Mouse (Mus musculus): ENCODE results near the gene Fam228a. TPM values are rescaled to one million over a fixed set of nuclear protein-coding genes. Genes with fewer than 3 reads are reported as not detected.
"Not testable (repeated sequence)": the region's sequence is repeated elsewhere in the genome, so short reads cannot be mapped to it uniquely, and the experiment has no call there.

The Fam228a gene
- polyA plus RNA-seq, 1 experiment from 2014 or later: 1.1 TPM

- H3K36me3 ChIP-seq (replicated peaks; ENCODE audit: control insufficient read depth, insufficient read depth): peaks cover 46% of the 10 kb centered on the region
- no peak overlapping the region for H3K9ac ChIP-seq
- no peaks in the 10 kb centered on the region for H3K27me3 ChIP-seq (ENCODE audit: control insufficient read depth, insufficient read depth, low read length)
- H3K4me2 ChIP-seq (replicated peaks): no peak overlapping the region
- no peak overlapping the region for H3K27ac ChIP-seq
- H3K9me3 ChIP-seq (ENCODE audit: control insufficient read depth, low read length): no peaks in the 10 kb centered on the region
- ATAC-seq (ENCODE audit: low FRiP score) (no peak), DNase-seq (ENCODE audit: low spot score) (no peak)
- H3K4me1 ChIP-seq (replicated peaks; ENCODE audit: control insufficient read depth, insufficient read depth, low read length): no peaks in the 10 kb centered on the region
- H3K4me3 ChIP-seq (replicated peaks; ENCODE audit: low read length): no peak overlapping the region
- 90% methylated on average over 14 of the region's 14 CpGs for WGBS
Measured at GRCm38 (mm10) chr12:4707488-4708017, 30.7 kb downstream of the Fam228a start.

- ATAC-seq (ENCODE audit: low FRiP score): no peak
- H3K4me2 ChIP-seq (replicated peaks): no peak overlapping the region
Measured at GRCm38 (mm10) chr12:4706901-4707300, 31.3 kb downstream of the Fam228a start.

GRCm38 (mm10) chr12:4706175-4706574 is 32.1 kb downstream of the Fam228a start:
- no peak for DNase-seq (ENCODE audit: low spot score)
- WGBS: 94% methylated on average over 5 of the region's 5 CpGs
- Histone ChIP-seq H3K9ac (no peak overlapping the region), H3K4me3 (replicated peaks; ENCODE audit: low read length) (no peak overlapping the region), H3K27me3 (ENCODE audit: control insufficient read depth, insufficient read depth, low read length) (no peaks in the 10 kb centered on the region), H3K9me3 (ENCODE audit: control insufficient read depth, low read length) (no peaks in the 10 kb centered on the region), H3K27ac (no peak overlapping the region), H3K4me1 (replicated peaks; ENCODE audit: control insufficient read depth, insufficient read depth, low read length) (no peaks in the 10 kb centered on the region), H3K36me3 (replicated peaks; ENCODE audit: control insufficient read depth, insufficient read depth) (peaks cover 41% of the 10 kb centered on the region), H3K4me2 (replicated peaks) (no peak overlapping the region)
- ATAC-seq (ENCODE audit: low FRiP score): no peak

More at GRCm38 (mm10) chr12:4706901-4707300, 31.3 kb downstream of the Fam228a start:
- no peaks in the 10 kb centered on the region for H3K4me1 ChIP-seq (replicated peaks; ENCODE audit: control insufficient read depth, insufficient read depth, low read length)
- H3K9me3 ChIP-seq (ENCODE audit: control insufficient read depth, low read length): no peaks in the 10 kb centered on the region
- no peak overlapping the region for H3K27ac ChIP-seq
- H3K36me3 ChIP-seq (replicated peaks; ENCODE audit: control insufficient read depth, insufficient read depth): peaks cover 42% of the 10 kb centered on the region
- DNase-seq (ENCODE audit: low spot score): no peak
- H3K4me3 ChIP-seq (replicated peaks; ENCODE audit: low read length): no peak overlapping the region
- no peaks in the 10 kb centered on the region for H3K27me3 ChIP-seq (ENCODE audit: control insufficient read depth, insufficient read depth, low read length)
- no peak overlapping the region for H3K9ac ChIP-seq
- WGBS: 93% methylated on average over 10 of the region's 10 CpGs

GRCm38 (mm10) chr12:4705626-4706025 is 32.6 kb downstream of the Fam228a start:
- H3K9ac ChIP-seq; H3K9me3 ChIP-seq (ENCODE audit: control insufficient read depth, low read length); DNase-seq (ENCODE audit: low spot score); H3K27me3 ChIP-seq (ENCODE audit: control insufficient read depth, insufficient read depth, low read length); H3K4me2 ChIP-seq (replicated peaks); H3K4me1 ChIP-seq (replicated peaks; ENCODE audit: control insufficient read depth, insufficient read depth, low read length); H3K27ac ChIP-seq; ATAC-seq (ENCODE audit: low FRiP score); H3K4me3 ChIP-seq (replicated peaks; ENCODE audit: low read length): not testable (repeated sequence)
- H3K36me3 ChIP-seq (replicated peaks; ENCODE audit: control insufficient read depth, insufficient read depth): peaks cover 47% of the 10 kb centered on the region
- WGBS: 81% methylated on average over 6 of the region's 6 CpGs

- no peak for ATAC-seq (ENCODE audit: low FRiP score)
- peaks cover 11% of the 10 kb centered on the region; the same call in 1 of the 2 replicates for H3K36me3 ChIP-seq (replicated peaks; ENCODE audit: control insufficient read depth, insufficient read depth)
- no peak for DNase-seq (ENCODE audit: low spot score)
- H3K4me1 ChIP-seq (replicated peaks; ENCODE audit: control insufficient read depth, insufficient read depth, low read length): no peaks in the 10 kb centered on the region
- no peaks in the 10 kb centered on the region for H3K27me3 ChIP-seq (ENCODE audit: control insufficient read depth, insufficient read depth, low read length)
- no peak overlapping the region for H3K9ac ChIP-seq
- H3K9me3 ChIP-seq (ENCODE audit: control insufficient read depth, low read length): no peaks in the 10 kb centered on the region
- WGBS: 95% methylated on average over 1 of the region's 1 CpGs
- no peak overlapping the region for H3K27ac ChIP-seq
- H3K4me3 ChIP-seq (replicated peaks; ENCODE audit: low read length): no peak overlapping the region
- no peak overlapping the region for H3K4me2 ChIP-seq (replicated peaks)
Measured at GRCm38 (mm10) chr12:4694534-4694933, 43.7 kb downstream of the Fam228a start.

GRCm38 (mm10) chr12:4691193-4691592 is 47.0 kb downstream of the Fam228a start:
- H3K27ac ChIP-seq: no peak overlapping the region
- H3K27me3 ChIP-seq (ENCODE audit: control insufficient read depth, insufficient read depth, low read length): no peaks in the 10 kb centered on the region
- H3K36me3 ChIP-seq (replicated peaks; ENCODE audit: control insufficient read depth, insufficient read depth): no peaks in the 10 kb centered on the region
- H3K4me2 ChIP-seq (replicated peaks): no peak overlapping the region
- DNase-seq (ENCODE audit: low spot score) (no peak), ATAC-seq (ENCODE audit: low FRiP score) (no peak)
- H3K4me3 ChIP-seq (replicated peaks; ENCODE audit: low read length): no peak overlapping the region
- H3K9me3 ChIP-seq (ENCODE audit: control insufficient read depth, low read length): no peaks in the 10 kb centered on the region
- H3K9ac ChIP-seq: no peak overlapping the region
- H3K4me1 ChIP-seq (replicated peaks; ENCODE audit: control insufficient read depth, insufficient read depth, low read length): no peaks in the 10 kb centered on the region
- WGBS: 85% methylated on average over 3 of the region's 3 CpGs

- DNase-seq (ENCODE audit: low spot score) (no peak), ATAC-seq (ENCODE audit: low FRiP score) (no peak)
- H3K36me3 ChIP-seq (replicated peaks; ENCODE audit: control insufficient read depth, insufficient read depth): no peaks in the 10 kb centered on the region
- H3K4me3 ChIP-seq (replicated peaks; ENCODE audit: low read length): no peak overlapping the region
- no peak overlapping the region for H3K27ac ChIP-seq
- H3K27me3 ChIP-seq (ENCODE audit: control insufficient read depth, insufficient read depth, low read length): no peaks in the 10 kb centered on the region
- 94% methylated on average over 14 of the region's 14 CpGs for WGBS
- H3K9me3 ChIP-seq (ENCODE audit: control insufficient read depth, low read length): no peaks in the 10 kb centered on the region
- H3K9ac ChIP-seq: no peak overlapping the region
- no peak overlapping the region for H3K4me2 ChIP-seq (replicated peaks)
- no peaks in the 10 kb centered on the region for H3K4me1 ChIP-seq (replicated peaks; ENCODE audit: control insufficient read depth, insufficient read depth, low read length)
Measured at GRCm38 (mm10) chr12:4689341-4689740, 48.9 kb downstream of the Fam228a start.

- H3K27ac ChIP-seq: no peak overlapping the region
- H3K4me3 ChIP-seq (replicated peaks; ENCODE audit: low read length): no peak overlapping the region
- no peaks in the 10 kb centered on the region for H3K36me3 ChIP-seq (replicated peaks; ENCODE audit: control insufficient read depth, insufficient read depth)
- no peaks in the 10 kb centered on the region for H3K27me3 ChIP-seq (ENCODE audit: control insufficient read depth, insufficient read depth, low read length)
- no peak overlapping the region for H3K9ac ChIP-seq
- H3K4me2 ChIP-seq (replicated peaks): no peak overlapping the region
- no peaks in the 10 kb centered on the region for H3K9me3 ChIP-seq (ENCODE audit: control insufficient read depth, low read length)
- no peak for DNase-seq (ENCODE audit: low spot score)
- no peaks in the 10 kb centered on the region for H3K4me1 ChIP-seq (replicated peaks; ENCODE audit: control insufficient read depth, insufficient read depth, low read length)
- WGBS: 79% methylated on average over 2 of the region's 2 CpGs
- no peak for ATAC-seq (ENCODE audit: low FRiP score)
Measured at GRCm38 (mm10) chr12:4688386-4688785, 49.8 kb downstream of the Fam228a start.

GRCm38 (mm10) chr12:4685441-4685840 is 52.8 kb downstream of the Fam228a start:
- H3K4me3 ChIP-seq (replicated peaks; ENCODE audit: low read length): no peak overlapping the region
- H3K9me3 ChIP-seq (ENCODE audit: control insufficient read depth, low read length): no peaks in the 10 kb centered on the region
- H3K36me3 ChIP-seq (replicated peaks; ENCODE audit: control insufficient read depth, insufficient read depth): no peaks in the 10 kb centered on the region
- DNase-seq (ENCODE audit: low spot score): no peak
- H3K9ac ChIP-seq: no peak overlapping the region
- no peak overlapping the region for H3K27ac ChIP-seq
- ATAC-seq (ENCODE audit: low FRiP score): no peak
- 88% methylated on average over 4 of the region's 4 CpGs for WGBS
- H3K4me2 ChIP-seq (replicated peaks): no peak overlapping the region
- no peaks in the 10 kb centered on the region for H3K4me1 ChIP-seq (replicated peaks; ENCODE audit: control insufficient read depth, insufficient read depth, low read length)
- no peaks in the 10 kb centered on the region for H3K27me3 ChIP-seq (ENCODE audit: control insufficient read depth, insufficient read depth, low read length)

GRCm38 (mm10) chr12:4679971-4680370 is 58.3 kb downstream of the Fam228a start:
- no peak overlapping the region for H3K9ac ChIP-seq
- no peak overlapping the region for H3K27ac ChIP-seq
- DNase-seq (ENCODE audit: low spot score) (no peak), ATAC-seq (ENCODE audit: low FRiP score) (no peak)
- H3K36me3 ChIP-seq (replicated peaks; ENCODE audit: control insufficient read depth, insufficient read depth): peaks cover 15% of the 10 kb centered on the region; the same call in 1 of the 2 replicates
- H3K4me1 ChIP-seq (replicated peaks; ENCODE audit: control insufficient read depth, insufficient read depth, low read length): no peaks in the 10 kb centered on the region
- no peak overlapping the region for H3K4me3 ChIP-seq (replicated peaks; ENCODE audit: low read length)
- H3K4me2 ChIP-seq (replicated peaks): no peak overlapping the region
- H3K27me3 ChIP-seq (ENCODE audit: control insufficient read depth, insufficient read depth, low read length): no peaks in the 10 kb centered on the region
- WGBS: 81% methylated on average over 4 of the region's 4 CpGs
- H3K9me3 ChIP-seq (ENCODE audit: control insufficient read depth, low read length): no peaks in the 10 kb centered on the region
